Mouse (Mus musculus): ENCODE measurements at regions not wholly inside any gene's neighbourhood (a gene's known extent, or its start where the extent isn't known, plus 50 kb on each side); places are given as distances from the start of the nearest gene placed in this dataset.

- H3K27ac ChIP-seq (ENCODE audit: control insufficient read depth, insufficient read depth, low read depth, low read length, poor library complexity) = no peak overlapping the region
- WGBS = 64% methylated on average over 6 of the region's 6 CpGs
- no peak overlapping the region for H3K4me3 ChIP-seq (replicated peaks; ENCODE audit: control insufficient read depth, low read depth, low read length)
- TF ChIP-seq POLR2A (IDR thresholded peaks at IDR 0.05; ENCODE audit: borderline replicate concordance, control insufficient read depth, low read depth, low read length) = no peak
- TF ChIP-seq CTCF (IDR thresholded peaks at IDR 0.05; ENCODE audit: control insufficient read depth, insufficient read depth, low read length) = no peak
- H3K4me1 ChIP-seq (ENCODE audit: control insufficient read depth, insufficient read depth, low read length) = no peaks in the 10 kb centered on the region
These were observed 232.3 kb upstream of the Rack1 start for GRCm38 (mm10) chr11:48567583-48568562.

- H3K4me3 ChIP-seq (replicated peaks; ENCODE audit: control insufficient read depth, low read depth, low read length) = no peak overlapping the region
- H3K4me1 ChIP-seq (ENCODE audit: control insufficient read depth, insufficient read depth, low read length) = no peaks in the 10 kb centered on the region
- TF ChIP-seq CTCF (IDR thresholded peaks at IDR 0.05; ENCODE audit: control insufficient read depth, insufficient read depth, low read length) (no peak), POLR2A (IDR thresholded peaks at IDR 0.05; ENCODE audit: borderline replicate concordance, control insufficient read depth, low read depth, low read length) (no peak)
- H3K27ac ChIP-seq (ENCODE audit: control insufficient read depth, insufficient read depth, low read depth, low read length, poor library complexity) = no peak overlapping the region
- WGBS = 10% methylated on average over 1 of the region's 1 CpGs
These were observed 242.1 kb upstream of the Rack1 start for GRCm38 (mm10) chr11:48558053-48558452.

DNA sequence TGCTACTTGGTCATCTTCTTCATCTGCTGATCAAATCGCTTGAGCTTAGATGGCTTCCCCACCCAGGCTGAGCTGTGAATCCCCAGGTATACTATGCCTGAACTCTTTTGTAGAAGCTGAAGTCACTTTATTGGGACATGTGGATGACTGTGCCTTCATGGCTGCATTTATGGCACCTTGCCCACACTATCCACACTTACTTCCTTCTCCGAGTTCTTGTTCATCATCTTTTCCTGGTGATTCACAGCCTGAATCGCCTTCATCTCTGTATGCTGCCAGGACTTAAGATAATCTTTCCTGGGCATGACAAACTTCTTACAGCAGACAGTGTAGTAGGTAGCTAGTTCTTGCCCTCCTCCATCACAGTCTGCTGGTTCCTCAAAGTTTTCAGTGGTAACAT, 248.1 kb upstream of the Rack1 start:
- no peaks in the 10 kb centered on the region for H3K4me1 ChIP-seq (ENCODE audit: control insufficient read depth, insufficient read depth, low read length)
- TF ChIP-seq CTCF (IDR thresholded peaks at IDR 0.05; ENCODE audit: control insufficient read depth, insufficient read depth, low read length) (no peak), POLR2A (IDR thresholded peaks at IDR 0.05; ENCODE audit: borderline replicate concordance, control insufficient read depth, low read depth, low read length) (no peak)
- WGBS = 79% methylated on average over 3 of the region's 3 CpGs
- no peak overlapping the region for H3K4me3 ChIP-seq (replicated peaks; ENCODE audit: control insufficient read depth, low read depth, low read length)
- no peak overlapping the region for H3K27ac ChIP-seq (ENCODE audit: control insufficient read depth, insufficient read depth, low read depth, low read length, poor library complexity)

GRCm38 (mm10) chr11:48551201-48551600, 248.9 kb upstream of the Rack1 start:
- 66% methylated on average over 2 of the region's 2 CpGs for WGBS

DNA sequence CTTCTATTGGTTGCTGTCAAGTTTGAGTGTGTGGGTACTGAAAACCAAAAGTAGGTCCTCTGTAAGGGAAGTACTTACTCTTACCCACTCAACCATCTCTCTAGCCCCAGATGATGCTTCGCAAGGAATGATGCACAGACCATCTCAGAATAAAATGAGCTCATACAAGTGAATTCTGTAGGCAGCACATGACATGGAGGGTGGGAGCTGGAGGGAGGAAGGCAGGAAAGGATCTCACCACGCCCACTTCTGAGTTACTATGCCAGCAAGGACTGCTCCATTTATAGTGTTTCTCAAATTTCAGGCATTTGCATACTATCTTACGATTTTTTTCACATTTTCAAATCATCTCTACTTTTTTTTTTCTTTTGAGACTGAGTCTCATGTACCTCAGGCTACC, 273.8 kb upstream of the Rack1 start:
- H3K27ac ChIP-seq (ENCODE audit: control insufficient read depth, insufficient read depth, low read depth, low read length, poor library complexity) = no peak overlapping the region
- TF ChIP-seq POLR2A (IDR thresholded peaks at IDR 0.05; ENCODE audit: borderline replicate concordance, control insufficient read depth, low read depth, low read length) = no peak
- TF ChIP-seq CTCF (IDR thresholded peaks at IDR 0.05; ENCODE audit: control insufficient read depth, insufficient read depth, low read length) = no peak
- no peak overlapping the region for H3K4me3 ChIP-seq (replicated peaks; ENCODE audit: control insufficient read depth, low read depth, low read length)
- H3K4me1 ChIP-seq (ENCODE audit: control insufficient read depth, insufficient read depth, low read length) = no peaks in the 10 kb centered on the region
- WGBS = 50% methylated on average over 3 of the region's 3 CpGs

More at GRCm38 (mm10) chr11:48551201-48551600, 248.9 kb upstream of the Rack1 start:
- no peak for TF ChIP-seq CTCF (IDR thresholded peaks at IDR 0.05; ENCODE audit: control insufficient read depth, insufficient read depth, low read length)
- TF ChIP-seq POLR2A (IDR thresholded peaks at IDR 0.05; ENCODE audit: borderline replicate concordance, control insufficient read depth, low read depth, low read length) = no peak
- H3K4me3 ChIP-seq (replicated peaks; ENCODE audit: control insufficient read depth, low read depth, low read length) = no peak overlapping the region
- no peaks in the 10 kb centered on the region for H3K4me1 ChIP-seq (ENCODE audit: control insufficient read depth, insufficient read depth, low read length)
- H3K27ac ChIP-seq (ENCODE audit: control insufficient read depth, insufficient read depth, low read depth, low read length, poor library complexity) = no peak overlapping the region

- no peak for TF ChIP-seq POLR2A (IDR thresholded peaks at IDR 0.05; ENCODE audit: borderline replicate concordance, control insufficient read depth, low read depth, low read length)
- no peak for TF ChIP-seq CTCF (IDR thresholded peaks at IDR 0.05; ENCODE audit: control insufficient read depth, insufficient read depth, low read length)
- no peak overlapping the region for H3K27ac ChIP-seq (ENCODE audit: control insufficient read depth, insufficient read depth, low read depth, low read length, poor library complexity)
- WGBS = 84% methylated on average over 5 of the region's 5 CpGs
These were observed 274.6 kb upstream of the Rack1 start for GRCm38 (mm10) chr11:48525517-48525916.

GRCm38 (mm10) chr11:48506886-48507285, 293.2 kb upstream of the Rack1 start:
- H3K4me1 ChIP-seq (ENCODE audit: control insufficient read depth, insufficient read depth, low read length) = no peaks in the 10 kb centered on the region
- 80% methylated on average over 3 of the region's 3 CpGs for WGBS
- no peak overlapping the region for H3K4me3 ChIP-seq (replicated peaks; ENCODE audit: control insufficient read depth, low read depth, low read length)

More at GRCm38 (mm10) chr11:48525517-48525916, 274.6 kb upstream of the Rack1 start:
- H3K4me1 ChIP-seq (ENCODE audit: control insufficient read depth, insufficient read depth, low read length) = no peaks in the 10 kb centered on the region
- no peak overlapping the region for H3K4me3 ChIP-seq (replicated peaks; ENCODE audit: control insufficient read depth, low read depth, low read length)

DNA sequence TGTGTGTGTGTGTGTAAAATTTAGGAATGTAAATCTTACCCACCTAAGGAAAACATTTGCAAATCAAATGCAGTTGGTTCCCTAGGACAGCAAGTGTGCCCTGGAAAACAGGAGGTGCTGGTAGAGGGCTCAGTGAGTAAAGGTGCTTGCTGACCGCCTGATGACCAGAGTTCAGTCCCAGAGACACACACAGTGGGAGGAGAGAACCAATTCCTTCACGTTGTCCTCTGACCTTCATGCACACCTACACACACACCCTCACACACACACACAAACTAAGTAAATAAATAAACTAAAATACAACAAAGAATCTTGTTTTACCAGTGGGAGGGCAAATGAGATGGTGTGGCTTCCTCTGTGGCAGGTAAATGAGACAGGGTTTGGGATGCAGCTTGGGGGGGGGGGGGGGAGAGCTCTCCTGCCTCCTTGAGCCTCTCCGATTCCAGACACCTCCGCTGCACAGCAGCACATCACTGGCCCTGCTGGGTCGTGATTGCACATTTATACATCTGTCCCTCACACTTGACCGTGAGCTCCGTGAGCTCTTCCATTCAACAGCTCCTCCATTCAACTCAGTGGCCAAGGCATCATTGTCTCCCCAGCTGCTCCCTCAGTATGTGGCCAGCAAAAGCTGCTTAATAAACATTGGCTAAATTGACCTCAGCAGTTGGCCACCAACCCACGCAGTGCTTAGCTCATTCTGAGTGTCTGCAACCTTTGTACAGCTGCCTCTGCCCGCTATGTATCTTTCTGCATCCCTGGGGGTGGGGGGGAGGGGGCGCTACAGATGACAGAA, 297.9 kb upstream of the Rack1 start:
- Histone ChIP-seq H3K27ac (ENCODE audit: control insufficient read depth, insufficient read depth, low read depth, low read length, poor library complexity) (no peak overlapping the region), H3K4me1 (ENCODE audit: control insufficient read depth, insufficient read depth, low read length) (no peaks in the 10 kb centered on the region), H3K4me3 (replicated peaks; ENCODE audit: control insufficient read depth, low read depth, low read length) (no peak overlapping the region)
- TF ChIP-seq POLR2A (IDR thresholded peaks at IDR 0.05; ENCODE audit: borderline replicate concordance, control insufficient read depth, low read depth, low read length) (no peak), CTCF (IDR thresholded peaks at IDR 0.05; ENCODE audit: control insufficient read depth, insufficient read depth, low read length) (no peak)
- 69% methylated on average over 10 of the region's 10 CpGs for WGBS

More at GRCm38 (mm10) chr11:48506886-48507285, 293.2 kb upstream of the Rack1 start:
- TF ChIP-seq POLR2A (IDR thresholded peaks at IDR 0.05; ENCODE audit: borderline replicate concordance, control insufficient read depth, low read depth, low read length) (no peak), CTCF (IDR thresholded peaks at IDR 0.05; ENCODE audit: control insufficient read depth, insufficient read depth, low read length) (no peak)
- H3K27ac ChIP-seq (ENCODE audit: control insufficient read depth, insufficient read depth, low read depth, low read length, poor library complexity) = no peak overlapping the region
